Mouse (Mus musculus) liver, embryonic 12.5 days (tissue): Measurements from ENCODE around the gene Sirt3. TPM values are rescaled to one million over a fixed set of nuclear protein-coding genes. Genes with fewer than 3 reads are reported as not detected.

Experiments
- ATAC-seq: fragments of 200-750 bp; cut with Nextera tagmentation; 2 replicates; pipeline ENCODE4 v1.8.0; 2017; ENCODE audit warnings: moderate number of reproducible peaks, mild to moderate bottlenecking, moderate library complexity
- H3K27ac ChIP-seq: fragments of 300-500 bp; sonication (generic); 2 replicates; pipeline ENCODE4 v1.5.1; 2016; ENCODE audit warnings: mild to moderate bottlenecking
- H3K27me3 ChIP-seq: fragments of 300-500 bp; sonication (generic); replicated peaks from 2 replicates; pipeline ENCODE4 v1.6.1; 2016; ENCODE audit warnings: mild to moderate bottlenecking, moderate library complexity
- H3K36me3 ChIP-seq: fragments of 300-500 bp; sonication (generic); 2 replicates; pipeline ENCODE4 v1.6.1; 2016; ENCODE audit warnings: mild to moderate bottlenecking, moderate library complexity
- H3K4me1 ChIP-seq: fragments of 300-500 bp; sonication (generic); 2 replicates; pipeline ENCODE4 v1.6.1; 2016
- H3K4me2 ChIP-seq: fragments of 300-500 bp; sonication (generic); 2 replicates; pipeline ENCODE4 v1.6.1; 2016; ENCODE audit warnings: mild to moderate bottlenecking, moderate library complexity
- H3K4me3 ChIP-seq: fragments of 300-500 bp; sonication (generic); 2 replicates; pipeline ENCODE4 v1.5.1; 2016; ENCODE audit warnings: mild to moderate bottlenecking, moderate library complexity
- H3K9ac ChIP-seq: fragments of 300-500 bp; sonication (generic); 2 replicates; pipeline ENCODE4 v1.6.1; 2016; ENCODE audit warnings: mild to moderate bottlenecking, moderate library complexity
- H3K9me3 ChIP-seq: fragments of 300-500 bp; sonication (generic); replicated peaks from 2 replicates; pipeline ENCODE4 v1.6.1; 2016; ENCODE audit warnings: mild to moderate bottlenecking, moderate library complexity
- WGBS: fragments of 180-500 bp; shearing (Covaris S2); methylation state at CpG from one replicate; pipeline ENCODE4 v1.1.7; 2016; ENCODE audit not compliant: insufficient replicate concordance; 5-methylcytosine and 5-hydroxymethylcytosine counted together
- polyA plus RNA-seq: library from polyadenylated mRNA; unstranded; fragments of >200 nt; fragmentation: Nextera tagmentation; extraction: Ambion mirVana; gene quantifications from 2 replicates; pipeline ENCODE4 v1.2.1, GENCODE M21; 2016

Sirt3 gene
- polyA plus RNA-seq, 1 experiment from 2014 or later, result 16.0 TPM

DNA sequence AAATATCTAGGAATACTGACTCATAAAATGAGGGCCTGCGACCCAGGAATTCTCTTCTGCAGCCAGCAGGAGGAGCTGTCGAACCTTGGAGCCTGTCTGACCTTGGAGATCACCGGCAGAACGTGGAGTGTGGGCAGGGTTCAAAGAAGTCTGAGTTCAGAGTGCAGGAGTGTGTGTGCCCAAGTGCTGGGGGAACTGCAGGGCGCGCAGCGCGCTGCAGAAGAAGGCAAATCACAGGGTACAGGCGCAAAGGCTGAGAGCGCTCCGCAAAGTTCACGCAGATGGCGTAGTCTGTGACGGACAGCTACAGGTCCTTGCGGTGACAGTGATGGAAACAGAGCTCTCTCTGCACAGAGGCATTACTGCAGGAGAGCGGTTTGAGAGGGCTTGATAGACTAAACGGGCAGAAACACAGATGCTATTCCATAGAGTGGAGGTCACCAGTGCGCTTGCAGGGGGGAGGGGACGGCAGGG, 26.6 kb upstream of the Sirt3 start:
- peaks cover 21% of the 10 kb centered on the region for H3K4me1 ChIP-seq
- H3K9me3 ChIP-seq, result no peaks in the 10 kb centered on the region
- H3K27ac ChIP-seq, result peak overlapping the region; percentile 56; the same call in 1 of the 2 replicates
- peak overlapping the region; percentile 42 for H3K4me3 ChIP-seq
- 5% methylated on average over 19 of the region's 19 CpGs for WGBS
- peaks cover 3% of the 10 kb centered on the region; the same call in 1 of the 2 replicates for H3K27me3 ChIP-seq
- peak overlapping the region; percentile 68 for H3K4me2 ChIP-seq
- peak overlapping the region; percentile 44; the same call in 1 of the 2 replicates for H3K9ac ChIP-seq
- ATAC-seq, result peak; percentile 61
- no peaks in the 10 kb centered on the region for H3K36me3 ChIP-seq

- Histone ChIP-seq H3K27ac (peak overlapping the region; percentile 51), H3K27me3 (peaks cover 3% of the 10 kb centered on the region; the same call in 1 of the 2 replicates), H3K4me3 (no peak overlapping the region), H3K9me3 (no peaks in the 10 kb centered on the region), H3K4me1 (peaks cover 21% of the 10 kb centered on the region), H3K4me2 (peak overlapping the region; percentile 68), H3K36me3 (no peaks in the 10 kb centered on the region), H3K9ac (no peak overlapping the region)
- 36% methylated on average over 7 of the region's 7 CpGs for WGBS
- ATAC-seq, result no peak
Observed at GRCm38 (mm10) chr7:140908181-140908580, 26.1 kb upstream of the Sirt3 start.

- peaks cover 3% of the 10 kb centered on the region; the same call in 1 of the 2 replicates for H3K27me3 ChIP-seq
- no peaks in the 10 kb centered on the region for H3K36me3 ChIP-seq
- peak overlapping the region; percentile 51 for H3K27ac ChIP-seq
- 69% methylated on average over 7 of the region's 7 CpGs for WGBS
- no peaks in the 10 kb centered on the region for H3K9me3 ChIP-seq
- no peak overlapping the region for H3K4me3 ChIP-seq
- no peak for ATAC-seq
- H3K4me2 ChIP-seq, result no peak overlapping the region
- H3K9ac ChIP-seq, result no peak overlapping the region
- H3K4me1 ChIP-seq, result peaks cover 19% of the 10 kb centered on the region
Observed at GRCm38 (mm10) chr7:140907697-140908096, 25.6 kb upstream of the Sirt3 start.

- peaks cover 14% of the 10 kb centered on the region; the same call in 1 of the 2 replicates for H3K4me1 ChIP-seq
- no peaks in the 10 kb centered on the region for H3K36me3 ChIP-seq
- H3K4me2 ChIP-seq, result no peak overlapping the region
- 70% methylated on average over 13 of the region's 13 CpGs for WGBS
- ATAC-seq, result no peak
- H3K27ac ChIP-seq, result no peak overlapping the region
- no peak overlapping the region for H3K9ac ChIP-seq
- no peaks in the 10 kb centered on the region for H3K9me3 ChIP-seq
- H3K27me3 ChIP-seq, result peaks cover 3% of the 10 kb centered on the region; the same call in 1 of the 2 replicates
- H3K4me3 ChIP-seq, result no peak overlapping the region
Observed at GRCm38 (mm10) chr7:140907131-140907530, 25.0 kb upstream of the Sirt3 start.

GRCm38 (mm10) chr7:140905642-140906081, 23.6 kb upstream of the Sirt3 start:
- H3K4me1 ChIP-seq, result peaks cover 14% of the 10 kb centered on the region; the same call in 1 of the 2 replicates
- no peaks in the 10 kb centered on the region for H3K36me3 ChIP-seq
- H3K9me3 ChIP-seq, result no peaks in the 10 kb centered on the region
- 31% methylated on average over 2 of the region's 2 CpGs for WGBS
- peak overlapping the region; percentile 28; the same call in 1 of the 2 replicates for H3K4me2 ChIP-seq
- H3K27me3 ChIP-seq, result no peaks in the 10 kb centered on the region; the same call in 1 of the 2 replicates
- H3K9ac ChIP-seq, result no peak overlapping the region
- H3K27ac ChIP-seq, result peak overlapping the region; percentile 54
- peak; percentile 46; the same call in 1 of the 2 replicates for ATAC-seq
- H3K4me3 ChIP-seq, result no peak overlapping the region

GRCm38 (mm10) chr7:140903212-140903611, 21.1 kb upstream of the Sirt3 start:
- no peak overlapping the region for H3K9ac ChIP-seq
- H3K4me1 ChIP-seq, result peaks cover 2% of the 10 kb centered on the region; the same call in 1 of the 2 replicates
- ATAC-seq, result peak; percentile 36
- H3K27ac ChIP-seq, result no peak overlapping the region
- H3K4me2 ChIP-seq, result no peak overlapping the region
- H3K27me3 ChIP-seq, result no peaks in the 10 kb centered on the region
- no peaks in the 10 kb centered on the region for H3K9me3 ChIP-seq
- no peak overlapping the region for H3K4me3 ChIP-seq
- H3K36me3 ChIP-seq, result peaks cover 14% of the 10 kb centered on the region
- 24% methylated on average over 13 of the region's 13 CpGs for WGBS

DNA sequence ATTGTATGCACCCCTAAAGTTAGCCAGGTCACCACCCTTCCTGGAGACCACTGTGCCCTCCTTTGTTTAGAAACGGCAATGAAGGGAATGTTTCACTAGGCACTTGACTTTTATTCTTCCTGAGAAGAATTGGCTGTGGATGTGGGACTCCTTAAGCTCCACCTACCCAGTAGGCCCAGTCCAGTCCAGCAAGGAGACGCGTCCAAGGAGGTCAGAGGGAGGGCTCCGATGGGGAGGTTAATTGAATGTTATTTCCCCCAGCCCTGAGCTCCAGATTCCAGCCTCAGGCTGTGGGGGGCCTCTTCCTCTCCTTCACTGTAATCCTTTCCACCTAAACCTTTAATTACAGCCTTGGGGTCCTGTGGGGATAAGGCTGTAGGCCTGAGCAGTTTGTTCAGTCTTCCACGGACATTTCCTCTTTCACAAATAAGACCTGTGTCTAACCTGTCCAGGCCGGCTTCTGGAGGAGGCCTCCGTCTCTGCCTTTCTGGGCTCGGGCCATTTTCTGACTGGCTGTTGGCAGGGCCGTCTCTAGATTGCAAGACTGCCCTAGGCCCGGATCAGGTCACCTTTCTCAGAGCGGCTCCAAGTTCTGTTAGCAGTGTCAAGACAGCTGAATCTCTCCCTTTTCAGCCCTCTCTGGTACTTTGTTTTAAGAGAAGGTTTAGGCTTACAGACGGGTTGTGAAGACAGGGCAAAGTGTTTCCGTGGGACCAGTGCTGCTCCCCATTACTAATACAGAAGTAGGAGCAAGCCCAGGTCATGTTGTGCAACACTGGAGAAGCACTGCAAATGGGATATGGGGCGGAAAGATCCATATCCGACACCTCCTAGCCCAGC, 20.1 kb upstream of the Sirt3 start:
- Histone ChIP-seq H3K9me3 (no peaks in the 10 kb centered on the region), H3K9ac (no peak overlapping the region), H3K4me2 (no peak overlapping the region), H3K36me3 (peaks cover 24% of the 10 kb centered on the region), H3K27ac (no peak overlapping the region), H3K4me3 (no peak overlapping the region), H3K27me3 (no peaks in the 10 kb centered on the region), H3K4me1 (no peaks in the 10 kb centered on the region)
- WGBS, result 74% methylated on average over 15 of the region's 15 CpGs
- ATAC-seq, result no peak

DNA sequence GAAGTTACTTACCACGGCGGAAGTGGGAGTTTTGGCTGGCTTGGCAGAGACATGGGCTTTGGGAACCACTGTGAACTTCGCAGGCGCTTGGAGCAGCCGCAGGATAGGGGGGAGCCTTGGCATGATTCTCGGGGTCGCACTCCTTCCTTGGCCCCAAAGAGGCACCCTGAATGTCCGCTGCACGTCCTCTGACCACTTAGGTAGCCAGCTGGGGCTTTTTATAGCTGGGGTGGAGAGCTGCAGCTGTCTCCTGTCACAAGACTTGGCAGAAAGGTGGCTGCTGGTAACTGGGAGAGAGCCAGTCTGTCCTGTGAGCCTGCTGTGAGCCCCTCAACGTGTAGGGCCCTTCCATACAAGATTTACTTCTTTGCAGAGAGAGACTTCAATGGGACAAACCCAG, 18.1 kb upstream of the Sirt3 start, which contains the start of gene Cox8b:
TSS of gene Cox8b (minus strand) at position 227 of the 400 bp plus-strand sequence.
- H3K9ac ChIP-seq, result no peak within 1 kb of the TSS
- no peak for ATAC-seq
- H3K4me2 ChIP-seq, result no peak within 1 kb of the TSS
- no peaks in the 10 kb centered on the region for H3K9me3 ChIP-seq
- no peaks in the 10 kb centered on the region for H3K27me3 ChIP-seq
- H3K4me3 ChIP-seq, result no peak within 1 kb of the TSS
- H3K27ac ChIP-seq, result no peak within 1 kb of the TSS
- H3K4me1 ChIP-seq, result no peaks in the 10 kb centered on the region
- H3K36me3 ChIP-seq, result peaks cover 42% of the 10 kb centered on the region
- WGBS, result 69% methylated on average over 10 of the region's 10 CpGs

GRCm38 (mm10) chr7:140899121-140899520, 17.0 kb upstream of the Sirt3 start:
- Histone ChIP-seq H3K36me3 (peaks cover 52% of the 10 kb centered on the region), H3K27me3 (no peaks in the 10 kb centered on the region), H3K4me2 (no peak overlapping the region), H3K27ac (no peak overlapping the region), H3K4me1 (no peaks in the 10 kb centered on the region), H3K4me3 (no peak overlapping the region), H3K9ac (no peak overlapping the region), H3K9me3 (no peaks in the 10 kb centered on the region)
- no peak for ATAC-seq
- 75% methylated on average over 3 of the region's 3 CpGs for WGBS

GRCm38 (mm10) chr7:140897863-140898262, 15.8 kb upstream of the Sirt3 start:
- no peak overlapping the region for H3K9ac ChIP-seq
- H3K27me3 ChIP-seq, result no peaks in the 10 kb centered on the region
- no peak for ATAC-seq
- no peak overlapping the region for H3K4me3 ChIP-seq
- H3K27ac ChIP-seq, result no peak overlapping the region
- no peaks in the 10 kb centered on the region for H3K4me1 ChIP-seq
- no peak overlapping the region for H3K4me2 ChIP-seq
- H3K36me3 ChIP-seq, result peaks cover 64% of the 10 kb centered on the region
- H3K9me3 ChIP-seq, result no peaks in the 10 kb centered on the region
- 81% methylated on average over 7 of the region's 7 CpGs for WGBS

- H3K27me3 ChIP-seq, result no peaks in the 10 kb centered on the region
Observed at GRCm38 (mm10) chr7:140894611-140895010, 12.5 kb upstream of the Sirt3 start.

DNA sequence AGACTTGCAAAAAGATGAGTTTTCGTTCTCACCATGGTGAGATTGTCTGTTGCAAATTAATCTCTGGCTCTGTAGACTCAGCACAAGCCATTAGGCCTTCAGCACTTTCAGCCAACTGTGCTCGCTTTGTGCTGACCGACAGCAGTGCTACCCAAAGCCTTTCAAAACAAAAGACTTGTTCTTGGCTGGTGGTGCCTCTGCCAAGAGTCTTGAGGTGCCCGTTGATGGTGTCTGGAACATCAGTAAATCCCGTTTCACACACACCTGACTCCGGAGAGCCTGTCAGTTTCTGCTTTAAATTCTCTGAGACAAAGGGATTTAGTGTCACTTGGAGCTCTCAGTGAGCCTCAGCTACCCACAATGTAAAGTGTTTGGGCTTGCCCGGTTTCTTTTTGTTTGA, 11.9 kb upstream of the Sirt3 start:
- Histone ChIP-seq H3K27ac (no peak overlapping the region), H3K4me3 (no peak overlapping the region), H3K27me3 (no peaks in the 10 kb centered on the region), H3K9ac (no peak overlapping the region), H3K36me3 (peaks cover 87% of the 10 kb centered on the region), H3K9me3 (no peaks in the 10 kb centered on the region), H3K4me1 (no peaks in the 10 kb centered on the region), H3K4me2 (no peak overlapping the region)
- no peak for ATAC-seq
- WGBS, result 86% methylated on average over 7 of the region's 7 CpGs

More at GRCm38 (mm10) chr7:140894611-140895010, 12.5 kb upstream of the Sirt3 start:
- Histone ChIP-seq H3K4me2 (no peak overlapping the region), H3K36me3 (peaks cover 87% of the 10 kb centered on the region), H3K27ac (no peak overlapping the region), H3K9me3 (no peaks in the 10 kb centered on the region), H3K9ac (no peak overlapping the region), H3K4me3 (no peak overlapping the region), H3K4me1 (no peaks in the 10 kb centered on the region)
- ATAC-seq, result no peak
- whole genome bisulfite sequencing, result 89% methylated on average over 3 of the region's 3 CpGs
